Mouse (Mus musculus) heart, adult 8-10 months (tissue): ENCODE results near the gene Adgra1. TPM values are rescaled to one million over a fixed set of nuclear protein-coding genes. Genes with fewer than 3 reads are reported as not detected.

Experiments
- DNase-seq: peaks from one replicate; pipeline ENCODE4 v3.0.0; 2022; ENCODE audit warnings: low spot score
- total RNA-seq, 4 experiments: library from RNA; stranded (reverse); gene quantifications; 2 replicates each; pipeline ENCODE4 v1.2.4; 2022

The Adgra1 gene
- total RNA-seq, 4 experiments from 2014 or later = 0.06 to 0.09 TPM; not detected in 2

- peak; percentile 9 for DNase-seq
These were observed 71.7 kb downstream of the Adgra1 start for GRCm38 (mm10) chr7:139905661-139906060.

- DNase-seq = no peak
These were observed 74.2 kb downstream of the Adgra1 start for GRCm38 (mm10) chr7:139908176-139908575.

GRCm38 (mm10) chr7:139909469-139909868, 75.5 kb downstream of the Adgra1 start:
- DNase-seq = no peak

- DNase-seq = no peak
These were observed 76.3 kb downstream of the Adgra1 start for GRCm38 (mm10) chr7:139910204-139910835.

GRCm38 (mm10) chr7:139914141-139915047, 80.4 kb downstream of the Adgra1 start:
- no peak for DNase-seq

GRCm38 (mm10) chr7:139915646-139916257, 81.8 kb downstream of the Adgra1 start:
- no peak for DNase-seq

GRCm38 (mm10) chr7:139916345-139916744, 82.4 kb downstream of the Adgra1 start:
- no peak for DNase-seq

- DNase-seq = no peak
These were observed 84.3 kb downstream of the Adgra1 start for GRCm38 (mm10) chr7:139918262-139918661.

Other genes starting within 250 kb of the Adgra1 start
- under 1 TPM in 3 of 4 experiments, not detected in 1; 0.13 to 0.16 (median 0.16) TPM for gene Cfap46, start 150.4 kb upstream of the Adgra1 start, total RNA-seq
- under 1 TPM in 1 of 4 experiments, not detected in 3; 0.06 TPM for gene Kndc1, start 60.5 kb downstream of the Adgra1 start, total RNA-seq
- not detected for gene Utf1, start 109.6 kb downstream of the Adgra1 start, total RNA-seq
- gene 6430531B16Rik, start 144.6 kb downstream of the Adgra1 start, total RNA-seq = not detected
- 1 to 10 TPM in 2 of 4 experiments, under 1 TPM in 2; 0.25 to 1.8 (median 0.95) TPM for gene Adam8, start 158.4 kb downstream of the Adgra1 start, total RNA-seq
- gene Zfp511, start 202.2 kb downstream of the Adgra1 start, total RNA-seq = 10 to 100 TPM in 2 of 4 experiments, 1 to 10 TPM in 2; 7.7 to 11.8 (median 10.7) TPM
- 10 to 100 TPM; 32.6 to 37.0 (median 34.9) TPM for gene Tubgcp2, start 202.5 kb downstream of the Adgra1 start, total RNA-seq
- gene Msx3, start 214.9 kb downstream of the Adgra1 start, total RNA-seq = not detected
- under 1 TPM in 3 of 4 experiments, not detected in 1; 0.25 to 0.50 (median 0.30) TPM for gene Caly, start 248.4 kb downstream of the Adgra1 start, total RNA-seq